Mouse (Mus musculus): ENCODE measurements at regions not wholly inside any gene's neighbourhood (a gene's known extent, or its start where the extent isn't known, plus 50 kb on each side); places are given as distances from the start of the nearest gene placed in this dataset.

GRCm38 (mm10) chr16:29147766-29148165 lies 61.7 kb upstream of the Hrasls start:
- 54% methylated on average over 1 of the region's 1 CpGs for WGBS
- H3K4me1 ChIP-seq (ENCODE audit: control insufficient read depth, insufficient read depth, low read length), result no peaks in the 10 kb centered on the region
- no peaks in the 10 kb centered on the region; the same call in 1 of the 2 replicates for H3K27me3 ChIP-seq (ENCODE audit: control insufficient read depth, insufficient read depth, low read length)
- TF ChIP-seq POLR2A (IDR thresholded peaks at IDR 0.05; ENCODE audit: borderline replicate concordance, insufficient read depth, low read length), result no peak
- no peak for TF ChIP-seq CTCF (IDR thresholded peaks at IDR 0.05; ENCODE audit: borderline replicate concordance, insufficient read depth, low read depth, low read length)
- H3K27ac ChIP-seq (ENCODE audit: insufficient read depth, low read length), result no peak overlapping the region
- no peak for DNase-seq
- H3K4me3 ChIP-seq (replicated peaks; ENCODE audit: insufficient read depth, low read depth, low read length), result no peak overlapping the region

- no peaks in the 10 kb centered on the region for H3K4me1 ChIP-seq (ENCODE audit: control insufficient read depth, insufficient read depth, low read length)
- TF ChIP-seq POLR2A (IDR thresholded peaks at IDR 0.05; ENCODE audit: borderline replicate concordance, insufficient read depth, low read length) (no peak), CTCF (IDR thresholded peaks at IDR 0.05; ENCODE audit: borderline replicate concordance, insufficient read depth, low read depth, low read length) (no peak)
- H3K27me3 ChIP-seq (ENCODE audit: control insufficient read depth, insufficient read depth, low read length), result no peaks in the 10 kb centered on the region
- H3K4me3 ChIP-seq (replicated peaks; ENCODE audit: insufficient read depth, low read depth, low read length), result no peak overlapping the region
- no peak overlapping the region for H3K27ac ChIP-seq (ENCODE audit: insufficient read depth, low read length)
- 83% methylated on average over 4 of the region's 4 CpGs for WGBS
- DNase-seq, result no peak
Observed at GRCm38 (mm10) chr16:29119217-29119616, 90.3 kb upstream of the Hrasls start.

DNA sequence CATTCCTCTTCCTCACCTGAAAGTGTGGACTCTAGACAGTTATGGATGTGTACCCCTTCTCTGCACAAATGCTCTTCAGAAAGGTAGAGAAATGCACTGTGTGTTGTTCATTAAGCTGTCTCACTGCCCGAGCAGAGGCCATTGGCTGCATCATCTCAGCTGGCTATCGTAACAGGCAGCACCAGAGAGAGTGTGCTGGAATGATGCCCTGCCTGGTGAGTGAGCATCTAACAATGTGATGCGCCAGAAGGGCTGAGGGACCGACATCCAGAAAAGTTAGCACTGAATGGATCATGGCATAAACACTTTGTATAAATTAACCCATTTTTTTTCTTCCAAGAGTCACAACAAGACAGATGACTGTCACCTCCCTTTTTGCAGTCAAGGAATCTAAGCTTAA lies 112.7 kb upstream of the Hrasls start:
- 23% methylated on average over 4 of the region's 4 CpGs for WGBS
- Histone ChIP-seq H3K27me3 (ENCODE audit: control insufficient read depth, insufficient read depth, low read length) (no peaks in the 10 kb centered on the region), H3K4me3 (replicated peaks; ENCODE audit: insufficient read depth, low read depth, low read length) (no peak overlapping the region), H3K27ac (ENCODE audit: insufficient read depth, low read length) (no peak overlapping the region), H3K4me1 (ENCODE audit: control insufficient read depth, insufficient read depth, low read length) (peaks cover 4% of the 10 kb centered on the region)
- no peak for DNase-seq
- TF ChIP-seq CTCF (IDR thresholded peaks at IDR 0.05; ENCODE audit: borderline replicate concordance, insufficient read depth, low read depth, low read length) (no peak), POLR2A (IDR thresholded peaks at IDR 0.05; ENCODE audit: borderline replicate concordance, insufficient read depth, low read length) (no peak)

DNA sequence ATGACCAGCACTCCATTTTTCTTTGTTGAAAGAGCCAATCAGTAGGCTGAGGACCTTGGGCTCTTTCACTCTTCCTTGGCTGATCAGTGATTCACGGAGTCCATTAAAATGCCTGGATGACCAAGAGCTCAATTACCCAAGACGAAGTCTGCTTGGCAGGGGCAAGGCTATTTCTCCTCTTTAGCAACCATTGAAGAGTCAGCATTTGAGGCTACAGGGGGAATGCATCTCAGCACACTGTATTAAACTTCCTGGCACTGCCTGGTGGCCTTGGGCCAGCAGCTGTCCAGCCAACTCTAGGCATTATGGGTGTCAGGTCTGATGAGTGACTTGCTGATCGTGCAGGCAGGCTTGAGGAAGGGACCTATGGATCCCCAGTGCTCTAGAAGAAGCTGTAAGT lies 136.5 kb upstream of the Mb21d2 start:
- H3K27ac ChIP-seq (ENCODE audit: insufficient read depth, low read length), result no peak overlapping the region
- no peaks in the 10 kb centered on the region for H3K27me3 ChIP-seq (ENCODE audit: control insufficient read depth, insufficient read depth, low read length)
- 30% methylated on average over 3 of the region's 3 CpGs for WGBS
- TF ChIP-seq POLR2A (IDR thresholded peaks at IDR 0.05; ENCODE audit: borderline replicate concordance, insufficient read depth, low read length), result no peak
- TF ChIP-seq CTCF (IDR thresholded peaks at IDR 0.05; ENCODE audit: borderline replicate concordance, insufficient read depth, low read depth, low read length), result no peak
- H3K4me1 ChIP-seq (ENCODE audit: control insufficient read depth, insufficient read depth, low read length), result no peaks in the 10 kb centered on the region
- H3K4me3 ChIP-seq (replicated peaks; ENCODE audit: insufficient read depth, low read depth, low read length), result no peak overlapping the region
- DNase-seq, result no peak

GRCm38 (mm10) chr16:29065097-29065785 lies 135.8 kb upstream of the Mb21d2 start:
- Histone ChIP-seq H3K27ac (ENCODE audit: insufficient read depth, low read length) (no peak overlapping the region), H3K27me3 (ENCODE audit: control insufficient read depth, insufficient read depth, low read length) (no peaks in the 10 kb centered on the region), H3K4me3 (replicated peaks; ENCODE audit: insufficient read depth, low read depth, low read length) (no peak overlapping the region), H3K4me1 (ENCODE audit: control insufficient read depth, insufficient read depth, low read length) (no peaks in the 10 kb centered on the region)
- TF ChIP-seq POLR2A (IDR thresholded peaks at IDR 0.05; ENCODE audit: borderline replicate concordance, insufficient read depth, low read length), result no peak
- DNase-seq, result no peak
- 92% methylated on average over 4 of the region's 4 CpGs for WGBS

DNA sequence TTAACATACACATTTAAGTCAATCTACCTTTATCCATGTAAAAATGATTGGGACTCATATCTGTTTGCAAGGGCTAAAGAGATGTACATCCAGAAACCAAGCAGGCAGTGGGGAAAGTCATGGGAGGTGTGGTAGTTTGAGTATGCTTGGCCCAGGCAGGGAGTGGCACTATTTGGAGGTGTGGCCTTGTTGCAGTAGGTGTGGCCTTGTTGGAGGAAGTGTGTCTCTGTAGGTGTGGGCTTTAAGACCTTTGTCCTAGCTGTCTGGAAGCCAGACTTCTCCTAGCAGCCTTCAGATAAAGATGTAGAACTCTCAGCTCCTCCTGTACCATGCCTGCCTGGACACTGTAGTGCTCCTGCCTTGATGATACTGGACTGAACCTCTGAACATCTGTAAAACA lies 133.9 kb upstream of the Mb21d2 start:
- Histone ChIP-seq H3K4me1 (ENCODE audit: control insufficient read depth, insufficient read depth, low read length) (no peaks in the 10 kb centered on the region), H3K27ac (ENCODE audit: insufficient read depth, low read length) (no peak overlapping the region), H3K4me3 (replicated peaks; ENCODE audit: insufficient read depth, low read depth, low read length) (no peak overlapping the region), H3K27me3 (ENCODE audit: control insufficient read depth, insufficient read depth, low read length) (no peaks in the 10 kb centered on the region)
- TF ChIP-seq CTCF (IDR thresholded peaks at IDR 0.05; ENCODE audit: borderline replicate concordance, insufficient read depth, low read depth, low read length) (no peak), POLR2A (IDR thresholded peaks at IDR 0.05; ENCODE audit: borderline replicate concordance, insufficient read depth, low read length) (no peak)
- DNase-seq, result no peak

DNA sequence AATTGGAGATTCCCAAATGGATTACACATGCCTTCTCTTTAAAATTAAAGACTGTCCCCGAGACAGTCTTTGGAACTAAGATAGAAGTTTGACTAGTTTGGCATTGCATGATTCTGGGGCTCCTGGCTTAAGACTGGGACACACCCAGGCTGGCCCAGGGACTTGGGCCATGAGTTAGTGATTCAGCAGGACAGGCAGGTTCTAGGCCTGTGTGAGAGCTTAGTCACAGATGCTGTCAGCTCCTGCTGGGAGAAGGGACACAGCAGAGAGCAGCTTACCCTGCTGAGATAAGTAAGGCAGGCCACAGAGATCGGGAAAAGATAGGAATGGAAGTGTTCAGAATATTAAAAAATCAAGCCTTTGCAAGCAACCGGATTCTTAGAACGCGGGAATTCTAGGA lies 127.6 kb upstream of the Mb21d2 start:
- Histone ChIP-seq H3K27me3 (ENCODE audit: control insufficient read depth, insufficient read depth, low read length) (no peaks in the 10 kb centered on the region), H3K27ac (ENCODE audit: insufficient read depth, low read length) (no peak overlapping the region), H3K4me3 (replicated peaks; ENCODE audit: insufficient read depth, low read depth, low read length) (no peak overlapping the region), H3K4me1 (ENCODE audit: control insufficient read depth, insufficient read depth, low read length) (no peaks in the 10 kb centered on the region)
- 68% methylated on average over 5 of the region's 5 CpGs for WGBS
- TF ChIP-seq POLR2A (IDR thresholded peaks at IDR 0.05; ENCODE audit: borderline replicate concordance, insufficient read depth, low read length), result no peak
- TF ChIP-seq CTCF (IDR thresholded peaks at IDR 0.05; ENCODE audit: borderline replicate concordance, insufficient read depth, low read depth, low read length), result no peak
- no peak for DNase-seq

DNA sequence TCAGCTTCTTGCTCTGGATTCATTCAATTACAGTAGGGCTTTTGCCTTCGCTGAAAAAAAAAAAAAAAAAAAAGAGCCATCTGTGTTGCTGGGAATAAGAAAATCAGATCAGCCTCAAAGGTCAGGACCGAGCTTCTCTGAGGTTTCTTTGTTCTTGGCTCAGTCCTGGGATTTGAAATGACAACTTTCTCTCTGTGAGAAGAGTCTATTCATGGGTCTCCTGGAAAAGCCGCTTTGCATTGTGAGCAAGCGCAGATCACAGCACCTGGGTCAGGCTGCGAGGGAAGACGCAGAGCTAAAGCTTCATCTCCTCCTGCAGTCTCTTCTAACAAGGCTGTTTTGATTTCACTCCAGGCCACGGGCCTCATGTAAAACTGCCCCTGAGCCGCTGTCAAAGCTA lies 125.0 kb upstream of the Mb21d2 start:
- Histone ChIP-seq H3K4me3 (replicated peaks; ENCODE audit: insufficient read depth, low read depth, low read length) (no peak overlapping the region), H3K4me1 (ENCODE audit: control insufficient read depth, insufficient read depth, low read length) (no peaks in the 10 kb centered on the region), H3K27me3 (ENCODE audit: control insufficient read depth, insufficient read depth, low read length) (no peaks in the 10 kb centered on the region), H3K27ac (ENCODE audit: insufficient read depth, low read length) (no peak overlapping the region)
- 53% methylated on average over 8 of the region's 8 CpGs for WGBS
- no peak for DNase-seq
- TF ChIP-seq CTCF (IDR thresholded peaks at IDR 0.05; ENCODE audit: borderline replicate concordance, insufficient read depth, low read depth, low read length) (no peak), POLR2A (IDR thresholded peaks at IDR 0.05; ENCODE audit: borderline replicate concordance, insufficient read depth, low read length) (no peak)
